Mouse (Mus musculus) cortical plate, adult 2 months (tissue): Measurements from ENCODE around the gene Wdr26. TPM values are rescaled to one million over a fixed set of nuclear protein-coding genes. Genes with fewer than 3 reads are reported as not detected.

Source experiments
- H3K27ac ChIP-seq: fragments of 200-500 bp; 2 replicates; pipeline ENCODE4 v1.5.1; 2012; ENCODE audit warnings: low read length, control low read depth, inconsistent platforms; ENCODE audit not compliant: insufficient read depth
- H3K4me1 ChIP-seq: fragments of 200-500 bp; 2 replicates; pipeline ENCODE4 v1.6.1; 2011; ENCODE audit warnings: low read length; ENCODE audit not compliant: control insufficient read depth, insufficient read depth
- H3K4me3 ChIP-seq: fragments of 200-500 bp; 2 replicates; pipeline ENCODE4 v1.5.1; 2011; ENCODE audit warnings: mild to moderate bottlenecking, low read length, control low read depth; ENCODE audit not compliant: insufficient read depth
- CTCF ChIP-seq: fragments of 200-500 bp; IDR thresholded peaks from 2 replicates; pipeline ENCODE4 v1.5.1; 2011; ENCODE audit warnings: mild to moderate bottlenecking, control low read depth, low read length; ENCODE audit not compliant: insufficient read depth; ENCODE audit errors: extremely low read depth
- POLR2A ChIP-seq: fragments of 200-500 bp; IDR thresholded peaks from 2 replicates; pipeline ENCODE4 v1.6.1; 2011; ENCODE audit warnings: mild to moderate bottlenecking, low read length, control low read depth; ENCODE audit not compliant: insufficient read depth; ENCODE audit errors: extremely low read depth
- polyA plus RNA-seq: library from polyadenylated mRNA; depleted of rRNA; stranded (reverse); fragments of >200 nt; gene quantifications from 2 replicates; pipeline ENCODE4 v1.2.3, GENCODE M21; 2012; rRNA removed

Gene Wdr26
- polyA plus RNA-seq, 1 experiment, result 50.7 TPM

DNA sequence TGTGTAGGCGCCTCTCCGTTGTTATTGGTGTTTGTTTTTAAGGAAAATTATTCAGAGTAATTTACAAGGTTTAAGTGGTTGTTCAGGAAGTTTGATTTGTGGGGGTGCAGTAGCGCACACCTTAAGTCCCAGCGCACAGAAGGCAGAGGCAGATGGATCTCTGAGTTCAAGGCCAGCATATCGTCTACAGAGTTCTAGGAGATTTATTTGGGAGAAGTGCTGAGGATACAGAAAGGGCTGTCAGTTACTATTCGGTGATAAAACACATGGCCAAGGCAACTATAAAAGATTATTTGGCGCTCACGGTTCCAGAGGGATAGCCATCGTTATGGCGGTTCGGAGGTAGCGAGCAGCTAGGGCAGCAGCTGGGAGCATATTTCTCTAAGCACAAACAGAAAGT lies 66.8 kb downstream of the Wdr26 start:
- Histone ChIP-seq H3K4me3 (peak overlapping the region; percentile 77), H3K4me1 (0 out of 2 replicates have a peak, but pooled peaks cover 3% of the 10 kb centered on the region), H3K27ac (no peak overlapping the region)
- no peak for TF ChIP-seq CTCF
- no peak for TF ChIP-seq POLR2A

DNA sequence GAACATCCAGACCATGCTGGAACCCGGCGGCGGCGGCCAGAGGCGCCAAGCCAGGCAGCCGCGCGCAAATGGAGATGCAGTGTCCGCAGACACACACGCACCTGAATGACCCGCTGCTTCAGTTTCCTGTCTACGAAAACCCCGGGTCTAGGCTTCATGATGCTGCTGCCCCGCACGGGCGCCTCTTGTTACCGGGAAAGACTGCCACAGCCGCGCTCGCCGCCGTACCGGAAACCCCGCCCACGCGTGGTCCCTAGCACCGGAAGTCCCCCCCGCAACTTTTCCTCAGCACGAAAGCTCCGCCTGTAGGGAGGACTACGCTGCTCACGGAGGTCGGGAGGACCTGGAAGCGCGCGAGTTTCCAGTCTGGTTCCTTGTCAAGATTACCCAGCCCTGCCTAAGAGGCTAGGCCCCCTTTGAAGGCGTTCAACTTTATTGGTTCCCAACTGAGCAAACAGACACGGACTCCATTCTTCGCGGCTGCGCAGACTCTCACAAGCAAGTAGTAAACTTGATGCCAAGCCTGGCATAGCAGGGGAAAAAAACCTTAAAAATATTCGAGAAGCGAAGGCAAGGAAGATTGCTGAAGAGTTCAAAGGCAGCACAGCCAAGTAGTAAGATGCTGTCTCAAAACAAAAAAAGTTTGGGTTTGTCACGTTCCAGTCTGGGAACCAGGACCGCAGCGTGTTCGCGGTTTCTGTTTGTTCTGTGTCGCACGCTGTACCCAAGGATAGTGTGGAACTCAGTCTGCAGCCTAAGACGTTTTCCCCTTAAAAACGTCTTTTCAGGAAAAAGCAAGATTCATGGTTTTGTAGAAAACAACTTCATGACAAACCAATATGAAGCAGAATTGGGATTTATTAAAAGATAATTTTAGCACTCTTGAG lies 67.6 kb downstream of the Wdr26 start, which contains the start of the genes Nvl and Cnih4:
Gene Nvl, minus strand, starts transcription at position 255 of the 887 bp plus-strand sequence.
Gene Cnih4, plus strand, starts transcription at position 744 of the 887 bp plus-strand sequence.
- H3K4me1 ChIP-seq, result 0 out of 2 replicates have a peak, but pooled peaks cover 3% of the 10 kb centered on the region
- H3K27ac ChIP-seq, result no peak within 1 kb of the TSS
- H3K4me3 ChIP-seq, result peak within 1 kb of the TSS; percentile 77
- TF ChIP-seq CTCF, result no peak
- peak; percentile 39; the same call in 1 of the 2 replicates for TF ChIP-seq POLR2A

DNA sequence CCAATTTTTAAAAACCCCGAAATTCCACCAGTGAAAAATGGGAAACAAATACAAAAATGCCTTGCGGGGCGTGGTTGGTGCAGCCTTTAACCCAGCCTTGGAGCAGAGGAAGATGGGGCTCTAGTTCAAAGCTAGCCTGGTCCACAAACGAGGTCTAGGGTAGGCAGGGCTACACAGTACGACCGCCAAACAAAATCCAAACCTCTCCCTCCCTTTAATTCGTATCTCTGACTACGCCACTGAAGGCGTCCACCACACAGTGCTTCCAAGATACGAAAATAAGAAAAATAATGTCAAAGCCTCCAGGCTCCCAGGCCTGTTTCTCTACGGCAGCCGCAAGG lies 68.2 kb downstream of the Wdr26 start:
- Histone ChIP-seq H3K4me3 (peak overlapping the region; percentile 77), H3K4me1 (0 out of 2 replicates have a peak, but pooled peaks cover 3% of the 10 kb centered on the region), H3K27ac (no peak overlapping the region)
- TF ChIP-seq CTCF (no peak), POLR2A (no peak)

DNA sequence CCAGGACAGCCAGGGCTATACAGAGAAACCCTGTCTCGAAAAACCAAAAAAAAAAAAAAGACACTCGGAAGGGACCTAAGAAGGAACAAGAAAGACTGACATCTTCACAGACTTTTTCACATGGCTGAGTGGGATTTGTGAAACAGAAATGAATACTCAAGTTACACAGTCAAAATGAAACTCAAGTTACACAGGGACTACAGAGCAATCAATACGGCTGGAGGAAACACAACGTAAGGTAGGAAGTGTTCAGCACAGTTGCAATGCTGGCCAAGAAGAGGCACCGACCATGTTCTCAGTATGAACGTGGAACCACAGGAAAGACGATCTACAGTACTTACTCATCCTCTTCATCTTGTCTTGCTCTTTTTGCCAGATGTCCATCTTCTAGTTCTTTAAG lies 73.1 kb downstream of the Wdr26 start:
- Histone ChIP-seq H3K4me3 (no peak overlapping the region), H3K27ac (no peak overlapping the region), H3K4me1 (no peaks in the 10 kb centered on the region)
- no peak for TF ChIP-seq CTCF
- no peak for TF ChIP-seq POLR2A

DNA sequence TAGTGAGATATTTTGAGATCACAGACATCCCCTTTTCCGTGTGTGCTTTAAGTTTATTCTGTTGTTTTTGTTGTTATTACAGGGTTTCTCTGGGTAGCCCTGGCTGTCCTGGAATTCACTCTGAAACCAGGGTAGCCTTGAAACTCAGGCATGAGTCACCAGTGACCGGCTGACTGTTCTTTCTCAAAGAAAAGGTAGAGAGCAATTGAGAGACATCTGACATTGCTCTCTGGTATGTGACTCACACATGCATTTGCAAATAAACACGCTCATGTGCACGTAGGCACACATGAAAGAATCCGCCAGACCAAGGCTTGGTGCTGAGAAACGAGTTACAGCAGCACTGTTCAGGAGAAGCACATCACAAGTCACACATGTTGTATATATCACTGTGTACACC lies 79.9 kb downstream of the Wdr26 start:
- H3K27ac ChIP-seq, result no peak overlapping the region
- no peaks in the 10 kb centered on the region for H3K4me1 ChIP-seq
- TF ChIP-seq POLR2A (no peak), CTCF (no peak)
- no peak overlapping the region for H3K4me3 ChIP-seq

DNA sequence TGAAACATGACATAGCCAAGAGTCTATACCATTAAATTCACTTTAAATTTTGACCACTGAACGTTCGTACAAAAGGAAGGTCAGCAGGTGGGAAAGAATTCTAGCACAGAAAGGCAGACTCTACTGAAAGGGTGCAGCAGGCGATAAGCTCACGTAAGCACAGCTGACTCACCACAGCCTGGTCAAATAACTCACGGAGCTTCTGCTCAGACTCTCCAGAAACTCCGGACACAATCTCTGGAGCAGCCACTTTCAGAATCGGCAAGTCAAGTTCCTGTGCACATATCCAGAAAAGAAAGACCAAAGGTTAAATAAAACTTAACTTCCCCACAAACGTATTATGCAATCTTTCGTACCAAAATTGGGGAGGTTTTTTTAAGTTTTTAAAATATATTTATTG lies 85.0 kb downstream of the Wdr26 start:
- no peak for TF ChIP-seq CTCF
- no peak for TF ChIP-seq POLR2A
- H3K4me1 ChIP-seq, result no peaks in the 10 kb centered on the region
- no peak overlapping the region for H3K27ac ChIP-seq
- no peak overlapping the region for H3K4me3 ChIP-seq

DNA sequence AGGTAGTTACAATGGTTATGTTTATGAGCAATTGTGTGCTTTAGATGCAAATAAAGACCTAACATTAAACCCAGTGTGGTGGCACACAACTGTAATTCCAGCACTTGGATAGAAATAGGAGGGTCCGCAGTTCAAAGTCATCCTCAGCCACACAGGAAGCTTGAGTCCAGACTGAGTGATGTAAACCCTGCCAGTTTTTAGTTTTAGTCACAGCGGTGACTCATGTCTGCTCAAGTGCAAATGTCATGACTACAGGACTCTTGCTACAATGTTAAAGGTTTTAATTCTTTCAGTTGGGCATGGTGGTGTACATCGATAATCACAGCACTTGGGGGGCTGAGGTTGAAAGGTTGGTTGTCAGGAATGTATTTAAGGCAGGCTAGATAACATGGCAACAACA lies 85.9 kb downstream of the Wdr26 start:
- H3K4me1 ChIP-seq, result no peaks in the 10 kb centered on the region
- H3K4me3 ChIP-seq, result no peak overlapping the region
- TF ChIP-seq CTCF (no peak), POLR2A (no peak)
- no peak overlapping the region for H3K27ac ChIP-seq

DNA sequence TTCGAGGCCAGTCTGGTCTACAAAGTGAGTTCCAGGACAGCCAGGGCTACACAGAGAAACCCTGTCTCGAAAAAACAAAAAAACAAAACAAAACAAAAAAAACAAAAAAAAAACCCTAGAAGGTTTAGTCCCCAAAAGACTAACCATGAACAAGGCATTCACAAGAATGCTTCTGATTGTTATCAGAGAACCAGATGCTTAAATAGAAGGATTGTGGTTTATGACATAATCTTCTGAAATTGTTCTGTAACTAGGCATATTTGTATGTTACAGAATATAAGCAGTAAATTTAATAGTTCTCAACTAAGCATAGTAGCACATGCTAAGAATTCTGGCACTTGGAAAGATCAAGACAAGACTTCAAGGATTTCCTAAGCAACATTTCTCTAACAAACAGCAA lies 87.7 kb downstream of the Wdr26 start:
- TF ChIP-seq POLR2A, result no peak
- no peak for TF ChIP-seq CTCF
- H3K4me3 ChIP-seq, result no peak overlapping the region
- no peak overlapping the region for H3K27ac ChIP-seq
- H3K4me1 ChIP-seq, result no peaks in the 10 kb centered on the region

Other genes with a start within 250 kb of the Wdr26 start
- 30.5 and 37.7 TPM in 2 replicates for gene Ephx1, start 191.1 kb downstream of the Wdr26 start, polyA plus RNA-seq
- not detected in 2 replicates for gene 9130409I23Rik, start 160.8 kb downstream of the Wdr26 start, polyA plus RNA-seq
- 85.8 and 98.0 TPM in 2 replicates for gene Nvl, start 67.8 kb downstream of the Wdr26 start, polyA plus RNA-seq
- gene Cnih4, start 67.3 kb downstream of the Wdr26 start, polyA plus RNA-seq, result 23.2 and 25.3 TPM in 2 replicates
- 53.0 and 57.0 TPM in 2 replicates for gene Cnih3, start 140.6 kb upstream of the Wdr26 start, polyA plus RNA-seq